Mouse (Mus musculus): ENCODE measurements around the gene Lamtor2.

GRCm38 (mm10) chr3:88539397-88539796 lies 13.5 kb downstream of the Lamtor2 start:
- TF ChIP-seq GATA1 (IDR thresholded peaks at IDR 0.05; ENCODE audit: borderline replicate concordance, low read length) = no peak
- TF ChIP-seq FLI1 (IDR thresholded peaks at IDR 0.05; ENCODE audit: low read length) = no peak

Measured in megakaryocyte, embryonic 14.5 days (primary cell).